Comparison of ENCODE assay signal across 19 mouse cellular contexts in the genomic region with DNA sequence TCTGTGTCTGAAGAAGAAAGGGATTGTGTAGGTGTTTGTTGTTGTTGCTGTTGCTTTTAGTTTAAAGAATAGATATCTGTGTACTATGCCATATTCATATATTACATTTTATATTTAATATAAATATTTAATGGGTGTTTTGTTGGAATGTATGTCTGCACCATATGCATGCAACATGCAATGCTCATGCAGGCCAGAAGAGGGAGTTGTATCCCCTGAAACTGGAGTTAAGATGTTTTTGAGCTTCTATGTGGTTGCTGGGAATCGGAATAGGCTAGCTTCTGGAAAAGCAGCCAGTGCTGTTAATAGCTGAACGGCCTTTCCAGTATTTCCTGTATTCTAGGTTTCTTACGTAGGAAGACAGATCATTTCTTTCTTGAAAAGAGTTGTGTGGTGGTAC. TPM values are rescaled to one million over a fixed set of nuclear protein-coding genes. Genes with fewer than 3 reads are reported as not detected.
DNase-seq lines count a peak whose midpoint lies in the region; ATAC-seq and TF ChIP-seq lines count a peak whose summit lies in the region.
"Had no signal": no experiment of that assay in that cellular context is flagged by ENCODE, and none has a peak within 500 bp of the region (broad histone marks: within the 10 kb centered on the region; RNA-seq: fewer than 3 reads in every experiment).

No protein-coding gene starts in this region.

- TF ChIP-seq EP300 in lung, postnatal 0 days (IDR thresholded peaks at IDR 0.05): no peak

- no peaks in the 10 kb centered on the region for H3K27me3 ChIP-seq in hindbrain, postnatal 0 days (ENCODE audit: insufficient read depth, low read length)
- H3K27me3 ChIP-seq in hindbrain, embryonic 11.5 days (ENCODE audit: control insufficient read depth, insufficient read depth, low read length): no peaks in the 10 kb centered on the region
- no peaks in the 10 kb centered on the region for H3K27me3 ChIP-seq in lung, postnatal 0 days (replicated peaks; ENCODE audit: insufficient read depth, low read length)
- H3K27me3 ChIP-seq: embryonic facial prominence, embryonic 12.5 days; kidney, embryonic 15.5 days; liver, embryonic 15.5 days had no signal

- H3K4me2 ChIP-seq in hindbrain, postnatal 0 days (ENCODE audit: low read depth, low read length): no peak overlapping the region
- no peak overlapping the region for H3K4me2 ChIP-seq in hindbrain, embryonic 11.5 days (replicated peaks; ENCODE audit: low read depth, low read length)
- no peak overlapping the region for H3K4me2 ChIP-seq in lung, postnatal 0 days (replicated peaks; ENCODE audit: low read depth, low read length)
- H3K4me2 ChIP-seq: embryonic facial prominence, embryonic 12.5 days; kidney, embryonic 15.5 days; liver, embryonic 15.5 days; midbrain, embryonic 11.5 days had no signal

- no peaks in the 10 kb centered on the region for H3K4me1 ChIP-seq in hindbrain, postnatal 0 days (ENCODE audit: insufficient read depth, low read length)
- no peaks in the 10 kb centered on the region for H3K4me1 ChIP-seq in hindbrain, embryonic 11.5 days (replicated peaks; ENCODE audit: control insufficient read depth, insufficient read depth, low read length)
- peaks cover 9% of the 10 kb centered on the region; the same call in 1 of the 2 replicates for H3K4me1 ChIP-seq in lung, postnatal 0 days (ENCODE audit: insufficient read depth, low read depth, low read length)
- no peaks in the 10 kb centered on the region for H3K4me1 ChIP-seq in ES-E14 (ENCODE audit: control insufficient read depth in 2 of 2, insufficient read depth in 2 of 2, low read length in 2 of 2, poor library complexity in 1 of 2)
- H3K4me1 ChIP-seq: embryonic facial prominence, embryonic 12.5 days had no signal

- in situ Hi-C loops in ES-E14 (cut with MboI; ENCODE audit: low sequenced_read_pairs in 2 of 2, unreplicated experiment in 2 of 2): no loop called here

- H3K9ac ChIP-seq in hindbrain, postnatal 0 days (replicated peaks; ENCODE audit: low read length): no peak overlapping the region
- no peak overlapping the region for H3K9ac ChIP-seq in hindbrain, embryonic 11.5 days (ENCODE audit: low read depth, low read length)
- no peak overlapping the region for H3K9ac ChIP-seq in lung, postnatal 0 days (replicated peaks; ENCODE audit: low read depth)
- H3K9ac ChIP-seq in ES-E14 (ENCODE audit: insufficient read depth, low read depth, low read length, poor library complexity, severe bottlenecking): no peak overlapping the region
- H3K9ac ChIP-seq: embryonic facial prominence, embryonic 12.5 days; kidney, embryonic 15.5 days; liver, embryonic 15.5 days had no signal

- no peak overlapping the region for H3K27ac ChIP-seq in hindbrain, postnatal 0 days
- no peak overlapping the region for H3K27ac ChIP-seq in hindbrain, embryonic 11.5 days (ENCODE audit: low read depth, low read length)
- no peak overlapping the region for H3K27ac ChIP-seq in lung, postnatal 0 days (ENCODE audit: low read length)
- H3K27ac ChIP-seq in ES-E14 (ENCODE audit: insufficient read depth, low read depth, low read length, poor library complexity, severe bottlenecking): no peak overlapping the region
- H3K27ac ChIP-seq: embryonic facial prominence, embryonic 12.5 days; kidney, embryonic 15.5 days; liver, embryonic 15.5 days had no signal

- ATAC-seq in hindbrain, postnatal 0 days: no peak
- ATAC-seq in hindbrain, embryonic 11.5 days (ENCODE audit: low FRiP score): no peak
- ATAC-seq in lung, postnatal 0 days: no peak
- peak; percentile 55; the same call in 1 of the 2 replicates for ATAC-seq in megakaryocyte progenitor cell, adult 5-6 weeks (replicated peaks; ENCODE audit: poor library complexity)
- ATAC-seq: forebrain, embryonic 16.5 days; hindbrain, embryonic 16.5 days had no signal

- no peak for DNase-seq in hindbrain, postnatal 0 days (ENCODE audit: low spot score)
- no peak for DNase-seq in hindbrain, embryonic 11.5 days (ENCODE audit: low spot score)
- no peak for DNase-seq in lung, postnatal 0 days (ENCODE audit: low spot score)
- DNase-seq in lung, adult 18-20 months: no peak
- peak; percentile 12 for DNase-seq in ES-E14 (ENCODE audit: low read depth, low spot score)
- DNase-seq in right cerebral cortex, postnatal 14 days: no peak
- DNase-seq in adrenal gland, postnatal 36 days: no peak
- DNase-seq: adrenal gland, adult 2 months; cerebellum, adult 18-20 months; gastrocnemius, postnatal 10 days; heart, postnatal 36 days; lung, postnatal 4 days had no signal

- H3K4me3 ChIP-seq in hindbrain, postnatal 0 days (ENCODE audit: low read length): no peak overlapping the region
- H3K4me3 ChIP-seq in hindbrain, embryonic 11.5 days (ENCODE audit: low read depth, low read length): no peak overlapping the region
- H3K4me3 ChIP-seq in lung, postnatal 0 days (ENCODE audit: low read depth, low read length): no peak overlapping the region
- no peak overlapping the region for H3K4me3 ChIP-seq in ES-E14 (ENCODE audit: insufficient read depth in 1 of 2, low read depth in 1 of 2, low read length in 2 of 2, poor library complexity in 1 of 2, severe bottlenecking in 1 of 2)
- H3K4me3 ChIP-seq: embryonic facial prominence, embryonic 12.5 days; kidney, embryonic 15.5 days; liver, embryonic 15.5 days had no signal

- H3K9me3 ChIP-seq in hindbrain, postnatal 0 days (ENCODE audit: low read length): no peaks in the 10 kb centered on the region
- H3K9me3 ChIP-seq in hindbrain, embryonic 11.5 days (ENCODE audit: control insufficient read depth, low read length): no peaks in the 10 kb centered on the region
- H3K9me3 ChIP-seq in lung, postnatal 0 days (ENCODE audit: low read length): no peaks in the 10 kb centered on the region
- H3K9me3 ChIP-seq in ES-E14 (ENCODE audit: control insufficient read depth, insufficient read depth, low read depth, low read length): no peaks in the 10 kb centered on the region
- H3K9me3 ChIP-seq: embryonic facial prominence, embryonic 12.5 days; kidney, embryonic 15.5 days; liver, embryonic 15.5 days had no signal

- WGBS in hindbrain, postnatal 0 days: 90% methylated on average over 3 of the region's 3 CpGs
- WGBS in hindbrain, embryonic 11.5 days: 98% methylated on average over 3 of the region's 3 CpGs
- WGBS in lung, postnatal 0 days: 96% methylated on average over 3 of the region's 3 CpGs

- peaks cover 20% of the 10 kb centered on the region for H3K36me3 ChIP-seq in hindbrain, postnatal 0 days (ENCODE audit: insufficient read depth, low read length)
- no peaks in the 10 kb centered on the region for H3K36me3 ChIP-seq in hindbrain, embryonic 11.5 days (ENCODE audit: control insufficient read depth, insufficient read depth, low read length)
- H3K36me3 ChIP-seq in lung, postnatal 0 days (ENCODE audit: insufficient read depth, low read length): peaks cover 10% of the 10 kb centered on the region; the same call in 1 of the 2 replicates
- H3K36me3 ChIP-seq in ES-E14 (ENCODE audit: control insufficient read depth, insufficient read depth, low read length, poor library complexity, severe bottlenecking): peaks cover 12% of the 10 kb centered on the region; the same call in 1 of the 2 replicates

- TF ChIP-seq CTCF in hindbrain, postnatal 0 days (IDR thresholded peaks at IDR 0.05; ENCODE audit: low read depth): peak; percentile 52
- peak; percentile 52 for TF ChIP-seq CTCF in lung, postnatal 0 days (IDR thresholded peaks at IDR 0.05)

TF ChIP-seq in ES-E14, 5 proteins besides CTCF, POLR2A, EP300 and RAD21:
- TF ChIP-seq HCFC1 (IDR thresholded peaks at IDR 0.05; ENCODE audit: borderline replicate concordance, insufficient read depth, low read length): no peak
- peak; percentile 28; the same call in 1 of the 2 replicates for TF ChIP-seq ZC3H11A (IDR thresholded peaks at IDR 0.05; ENCODE audit: borderline replicate concordance, low read depth, low read length)
- TF ChIP-seq ZNF384 (IDR thresholded peaks at IDR 0.05; ENCODE audit: low read depth, low read length): no peak
- no peak for TF ChIP-seq MAFK (IDR thresholded peaks at IDR 0.05; ENCODE audit: insufficient read depth, low read depth, low read length)
- no peak for TF ChIP-seq CHD2 (IDR thresholded peaks at IDR 0.05; ENCODE audit: low read depth, low read length)

RNA-seq across cellular contexts. Expression of gene Ric8b, which starts 28.3 kb away (rescaled TPM):
- 47.6 and 49.6 TPM in 2 replicates for total RNA-seq in hindbrain, postnatal 0 days (2014; rRNA removed)
- 30.6 and 33.8 TPM in 2 replicates for polyA plus RNA-seq in hindbrain, postnatal 0 days (2015; fragmentation: Nextera tagmentation; extraction: Ambion mirVana)
- 31.2 and 33.7 TPM in 2 replicates for polyA plus RNA-seq in hindbrain, embryonic 11.5 days (2014; fragmentation: Nextera tagmentation; extraction: Ambion mirVana)
- polyA plus RNA-seq in lung, postnatal 0 days (2015; fragmentation: Nextera tagmentation; extraction: Ambion mirVana): 9.6 and 12.7 TPM in 2 replicates
- 17.2 TPM in 2 replicates for total RNA-seq in ES-E14 (2012; rRNA removed)
- total RNA-seq in megakaryocyte progenitor cell, adult 5-6 weeks (2015): 13.9 and 15.3 TPM in 2 replicates
- total RNA-seq in megakaryocyte progenitor cell, adult 5-6 weeks (2017): 13.3 and 15.1 TPM in 2 replicates
- 10 to 100 TPM; 29.2 to 38.7 TPM for total RNA-seq in adrenal gland, postnatal 36 days (2021)
